Mouse (Mus musculus) activated CD4-positive, CD25-positive, alpha-beta regulatory T cell, adult 4 months (primary cell): ENCODE results near the gene Serpina10. TPM values are rescaled to one million over a fixed set of nuclear protein-coding genes. Genes with fewer than 3 reads are reported as not detected.
A peak's percentile ranks its signal among the peaks of the same experiment; 100 is the strongest.
"Not testable (repeated sequence)": the region's sequence is repeated elsewhere in the genome, so short reads cannot be mapped to it uniquely, and the experiment has no call there.

ENCODE experiments used
- ATAC-seq: one replicate; pipeline ENCODE4 v1.8.0; 2017
- polyA plus RNA-seq, 2 experiments: library from polyadenylated mRNA; unstranded; fragments of 100-300 nt; shearing (Covaris generic); gene quantifications; one replicate each; pipeline ENCODE4 v1.2.1; 2017

The Serpina10 gene
- not detected for polyA plus RNA-seq

DNA sequence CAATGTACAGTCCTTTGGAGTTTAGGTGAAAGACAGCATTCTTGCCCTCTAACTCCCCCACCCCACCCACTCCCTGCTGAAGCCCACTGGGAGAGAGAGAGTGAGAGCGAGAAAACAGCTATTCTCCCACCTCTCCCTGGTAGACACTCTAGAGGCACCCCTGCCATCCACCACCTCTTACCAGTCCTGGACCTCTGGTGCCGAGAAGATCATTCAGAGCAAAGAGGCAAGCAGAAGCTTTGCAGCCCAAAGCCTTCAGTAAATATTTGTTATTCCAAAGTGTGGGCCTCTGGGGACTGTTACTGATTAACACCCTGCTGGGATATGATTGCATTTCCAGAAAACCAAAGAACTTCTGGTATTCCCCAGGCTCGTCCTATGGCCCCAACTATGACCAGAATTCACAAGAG lies at the start of gene Serpina10:
Gene Serpina10, minus strand, starts transcription at position 242 of the 410 bp plus-strand sequence.
- ATAC-seq = no peak

- ATAC-seq = not testable (repeated sequence)
Observed at GRCm38 (mm10) chr12:103679853-103680252, 48.6 kb upstream of the Serpina10 start.

DNA sequence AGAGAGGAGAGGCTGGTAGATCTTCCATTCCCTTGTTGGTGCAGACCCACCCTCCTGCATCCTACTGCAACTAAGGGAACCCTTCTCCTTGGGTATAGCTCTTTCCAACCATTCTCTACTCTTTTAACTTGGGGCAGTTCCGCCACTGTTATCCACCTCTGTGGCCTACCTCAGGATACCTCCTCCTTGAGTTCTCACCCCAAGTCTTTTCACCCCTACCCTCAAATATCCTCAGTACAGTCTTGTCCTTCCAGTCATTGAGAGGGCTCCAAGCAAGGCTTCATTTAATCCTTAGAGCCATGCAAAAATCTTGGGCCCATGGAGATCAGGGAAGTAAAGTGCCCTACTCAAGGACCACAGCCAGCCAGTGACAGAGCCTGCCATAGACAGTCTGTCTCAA lies 44.8 kb upstream of the Serpina10 start, which contains the start of gene Serpina16:
Gene Serpina16, minus strand, starts transcription at position 101 of the 400 bp plus-strand sequence.
- no peak for ATAC-seq

- no peak for ATAC-seq
Observed at GRCm38 (mm10) chr12:103673179-103673578, 41.9 kb upstream of the Serpina10 start.

DNA sequence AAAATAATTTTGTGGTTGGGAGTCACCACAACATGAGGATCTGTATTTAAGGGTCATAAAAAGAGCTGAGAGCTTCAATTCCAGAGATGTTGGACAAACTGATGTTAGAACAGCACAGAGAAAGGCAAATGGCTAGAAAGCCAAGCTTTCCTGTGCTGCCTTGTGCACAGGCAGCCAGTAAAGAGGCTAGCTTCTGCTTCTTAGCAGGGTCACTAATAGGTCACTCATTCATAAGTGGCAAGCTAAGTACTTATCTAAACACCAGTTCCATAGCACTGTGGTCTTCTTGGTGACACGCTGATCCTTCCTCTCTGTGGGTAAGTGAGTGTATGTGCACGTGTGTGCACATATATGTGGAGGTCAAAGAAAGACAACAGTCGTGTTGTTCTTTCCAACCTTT lies 40.2 kb upstream of the Serpina10 start:
- no peak for ATAC-seq

- ATAC-seq = no peak
Observed at GRCm38 (mm10) chr12:103670964-103671363, 39.7 kb upstream of the Serpina10 start.

DNA sequence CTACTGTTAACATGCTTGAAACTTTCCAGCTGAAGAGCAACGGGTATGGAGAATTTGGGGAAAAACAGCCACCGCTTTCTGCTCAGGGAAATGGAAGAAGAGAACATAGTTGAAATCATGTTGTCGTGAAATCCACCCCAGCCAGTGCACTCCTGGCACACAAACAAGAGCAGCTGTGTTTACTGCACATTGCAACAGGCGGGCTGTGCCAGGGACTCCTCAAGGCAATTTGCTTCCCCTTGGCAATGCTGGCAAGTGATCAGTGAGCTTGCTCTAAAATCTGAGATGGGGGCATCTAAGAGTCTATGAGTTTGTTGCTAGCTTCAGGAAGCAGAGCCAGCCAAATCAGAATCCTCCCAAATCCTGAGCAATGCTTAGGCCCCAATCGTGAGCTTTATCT lies 39.1 kb upstream of the Serpina10 start:
- no peak for ATAC-seq

DNA sequence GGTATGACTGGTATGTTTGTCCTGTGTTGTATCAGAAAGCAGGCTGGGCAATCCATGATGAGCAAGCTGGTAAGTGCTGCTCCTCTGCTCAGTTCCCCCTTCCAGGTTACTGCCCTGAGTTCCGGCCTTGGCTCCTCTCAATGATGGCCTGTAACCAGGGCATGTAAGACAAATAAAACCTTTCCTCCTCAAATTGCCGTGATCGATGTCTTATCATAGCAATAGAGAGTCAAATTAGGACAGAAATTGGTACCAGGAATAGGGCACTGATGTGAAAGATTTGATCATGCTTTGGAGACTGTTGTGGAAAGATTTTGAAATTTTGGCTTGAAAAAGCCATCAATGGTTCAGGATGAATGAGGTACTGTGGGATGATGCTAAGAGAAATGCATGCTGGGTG lies 34.0 kb upstream of the Serpina10 start:
- ATAC-seq = no peak

DNA sequence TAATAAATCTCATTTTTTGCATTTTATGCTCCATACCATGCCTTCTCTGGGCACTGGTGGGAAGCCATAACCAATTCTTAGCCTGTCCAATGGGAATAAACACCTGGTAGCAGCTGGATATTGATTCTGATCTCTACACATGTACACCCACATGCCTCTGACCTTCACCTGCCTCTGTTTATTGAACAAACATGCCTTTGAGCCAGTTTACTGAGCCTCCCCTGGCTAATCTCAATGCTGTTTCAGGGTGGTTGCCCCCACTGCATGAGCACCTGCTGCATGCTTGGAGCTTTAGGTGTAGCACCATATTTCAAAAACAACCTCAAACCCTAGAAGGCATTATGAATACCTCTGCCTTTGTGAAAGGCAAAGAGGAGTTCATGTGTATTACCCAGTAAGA lies 30.8 kb upstream of the Serpina10 start:
- not testable (repeated sequence) for ATAC-seq

- no peak for ATAC-seq
Observed at GRCm38 (mm10) chr12:103660076-103660475, 28.8 kb upstream of the Serpina10 start.

DNA sequence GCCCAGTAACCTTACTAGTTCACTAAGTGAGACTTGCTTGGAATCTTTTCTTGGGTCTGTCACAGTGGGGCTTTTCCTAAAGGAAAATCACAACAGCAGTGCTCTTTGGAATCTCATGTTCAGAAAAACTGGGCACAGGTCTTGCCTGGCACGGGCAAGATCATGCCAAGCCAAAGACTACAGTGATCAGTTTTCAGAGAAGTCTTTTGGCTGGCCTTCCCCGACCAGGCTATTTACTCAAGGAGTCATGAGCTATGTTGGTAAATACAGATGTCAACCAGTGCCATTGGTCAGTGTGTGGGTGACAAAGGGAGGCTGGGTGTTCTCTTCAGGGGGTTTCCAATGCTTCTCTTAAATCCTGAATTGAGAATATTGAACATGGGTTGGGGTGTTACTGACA lies 27.9 kb upstream of the Serpina10 start:
- no peak for ATAC-seq

- ATAC-seq = no peak
Observed at GRCm38 (mm10) chr12:103657991-103658390, 26.7 kb upstream of the Serpina10 start.

DNA sequence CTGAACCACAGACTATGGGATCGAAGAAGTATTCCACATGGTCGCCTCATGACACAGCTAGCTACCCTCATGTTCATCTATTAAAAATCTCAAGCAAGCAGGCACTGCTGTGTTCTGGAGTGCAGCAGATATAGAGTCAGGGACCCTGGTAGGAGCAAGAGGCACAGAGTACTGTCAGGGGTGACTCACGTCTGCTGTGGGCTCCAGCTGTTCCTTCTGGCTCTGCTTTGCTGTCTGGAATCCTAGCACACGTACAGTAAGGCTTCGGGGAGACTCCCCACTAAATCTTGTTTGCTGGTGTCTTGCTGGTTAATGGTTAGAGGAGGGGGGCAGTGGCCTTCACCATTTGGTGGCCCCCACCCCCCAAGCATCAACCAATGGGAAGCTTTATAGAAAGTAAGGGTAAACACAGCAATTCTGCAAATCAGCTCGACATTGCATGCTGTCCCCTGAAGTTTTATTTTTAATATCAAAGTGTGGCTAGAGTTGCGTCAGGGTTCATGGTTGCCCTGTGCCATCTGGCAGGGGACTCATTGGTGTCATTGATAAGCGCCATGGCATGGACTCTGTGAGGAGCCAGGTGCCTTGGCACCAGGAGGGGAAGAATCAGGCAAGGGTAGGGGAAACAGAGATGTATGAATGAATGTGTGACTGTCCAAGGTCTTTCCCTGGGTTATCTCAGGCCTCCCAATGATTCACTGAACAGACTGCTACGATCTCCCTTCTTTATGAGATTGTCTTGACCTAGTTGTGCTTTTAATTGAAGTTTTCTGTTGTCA lies 25.8 kb upstream of the Serpina10 start, which contains the start of gene Serpina6:
Gene Serpina6, minus strand, starts transcription at position 365 of the 779 bp plus-strand sequence.
- ATAC-seq = no peak

DNA sequence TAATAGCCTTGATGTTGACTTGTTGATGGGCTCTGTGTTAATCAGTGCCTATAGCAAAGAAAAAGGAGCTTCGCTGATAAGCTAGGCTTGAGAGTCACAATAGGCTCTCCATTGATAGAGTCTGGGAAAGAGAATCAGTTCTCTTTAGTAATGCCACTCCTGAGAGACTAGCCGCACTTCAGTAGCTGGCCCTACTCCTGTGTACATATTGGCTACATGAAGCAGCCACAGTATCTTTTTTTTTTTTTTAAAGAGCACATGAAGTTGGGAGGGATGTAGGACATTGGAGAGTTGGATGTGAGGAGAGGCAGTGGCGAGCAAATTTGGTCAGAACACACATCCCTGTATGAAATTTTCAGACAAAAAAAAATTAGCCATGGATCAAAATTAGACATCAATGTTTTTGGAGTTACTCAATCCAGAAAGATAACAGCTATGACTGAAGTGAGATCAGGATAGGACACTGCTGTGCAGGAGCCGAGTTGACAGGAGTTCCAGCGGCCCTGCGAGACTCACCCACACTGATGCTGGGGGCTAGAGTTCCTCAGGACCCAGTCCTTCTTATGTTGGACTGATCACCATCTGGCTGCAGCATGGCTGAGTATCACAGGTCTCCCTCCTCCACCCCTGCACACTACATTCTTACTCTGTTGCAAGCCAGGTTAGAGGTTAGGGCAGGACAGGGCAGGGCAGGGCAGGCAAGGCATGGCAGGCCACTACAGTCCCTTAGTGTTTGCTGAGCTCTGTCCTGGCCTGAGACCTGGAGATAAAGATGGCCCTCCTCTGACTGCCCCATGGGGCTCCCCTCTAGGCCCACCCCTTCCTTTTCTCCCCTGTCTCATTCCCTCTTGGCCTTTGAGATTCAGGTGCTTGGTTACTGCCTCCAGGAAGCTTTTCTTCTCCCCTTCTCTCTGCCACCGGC lies 24.1 kb upstream of the Serpina10 start:
- ATAC-seq = no peak

GRCm38 (mm10) chr12:103653836-103654235 lies 22.6 kb upstream of the Serpina10 start:
- no peak for ATAC-seq

DNA sequence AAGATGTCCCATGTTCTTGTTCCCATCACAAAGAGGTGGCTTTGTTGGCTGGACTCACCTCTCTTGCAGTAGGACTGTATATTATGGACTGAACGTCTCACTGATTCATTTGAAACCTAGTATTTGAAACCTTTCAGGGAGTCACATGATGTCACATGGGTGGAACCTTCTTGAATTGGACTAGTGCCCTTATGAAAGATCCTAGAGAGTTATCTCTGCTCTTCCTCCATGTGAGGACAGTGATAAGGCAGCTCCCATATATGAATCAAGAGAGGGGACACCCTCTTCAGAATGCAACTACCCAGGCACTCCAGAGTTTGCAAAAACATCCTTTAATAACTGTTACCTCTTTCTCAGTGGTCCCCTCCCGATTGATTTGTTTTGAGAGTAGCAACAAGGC lies 15.1 kb upstream of the Serpina10 start:
- no peak for ATAC-seq

- no peak for ATAC-seq
Observed at GRCm38 (mm10) chr12:103644601-103645000, 13.4 kb upstream of the Serpina10 start.

DNA sequence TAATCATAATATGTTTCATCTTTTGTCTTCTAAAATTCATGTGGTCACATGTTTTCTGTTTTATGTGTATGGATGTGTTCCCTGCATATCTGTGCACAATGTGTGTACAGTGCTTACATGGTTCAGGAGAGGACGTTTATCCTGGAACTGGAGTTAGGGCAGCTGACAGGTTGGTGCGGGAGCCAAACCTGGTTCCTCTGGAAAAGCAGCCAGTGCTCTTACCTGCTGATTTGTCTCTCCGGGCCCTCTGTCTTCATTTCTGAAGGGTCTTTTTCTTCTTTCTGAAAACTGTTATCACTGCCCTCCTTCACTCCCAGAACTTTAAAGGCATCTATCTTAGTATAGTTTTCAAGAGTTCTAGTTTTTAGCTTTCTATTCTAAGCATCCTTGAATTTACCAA lies 12.6 kb upstream of the Serpina10 start:
- ATAC-seq = no peak

DNA sequence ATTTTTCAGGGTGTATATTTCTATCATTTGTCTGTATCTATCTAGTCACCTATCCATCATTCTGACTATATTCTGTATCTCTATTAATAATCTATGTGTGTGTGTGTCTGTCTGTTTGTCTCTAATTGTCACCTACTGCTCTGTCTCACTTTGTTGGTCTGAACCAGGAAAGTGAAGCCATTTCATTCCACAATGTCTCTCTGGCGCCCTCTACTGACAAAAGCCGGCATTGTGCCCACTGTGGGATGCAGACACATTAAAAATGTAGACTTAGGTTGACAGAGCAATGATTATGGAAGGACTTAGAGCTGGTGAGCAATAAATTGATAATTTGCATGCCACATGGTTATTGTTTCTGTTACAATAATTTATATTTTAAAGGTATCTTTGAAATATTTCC lies 12.1 kb upstream of the Serpina10 start:
- peak; percentile 52 for ATAC-seq

- ATAC-seq = no peak
Observed at GRCm38 (mm10) chr12:103635846-103636245, 4.6 kb upstream of the Serpina10 start.

- ATAC-seq = no peak
Observed at GRCm38 (mm10) chr12:103634430-103634829, 3.2 kb upstream of the Serpina10 start.

- no peak for ATAC-seq
Observed at GRCm38 (mm10) chr12:103616860-103617261, 14.4 kb downstream of the Serpina10 start.

GRCm38 (mm10) chr12:103615734-103616133 lies 15.5 kb downstream of the Serpina10 start:
- ATAC-seq = no peak
